Comparison of ENCODE assay signal across 46 mouse cellular contexts in the genomic region with DNA sequence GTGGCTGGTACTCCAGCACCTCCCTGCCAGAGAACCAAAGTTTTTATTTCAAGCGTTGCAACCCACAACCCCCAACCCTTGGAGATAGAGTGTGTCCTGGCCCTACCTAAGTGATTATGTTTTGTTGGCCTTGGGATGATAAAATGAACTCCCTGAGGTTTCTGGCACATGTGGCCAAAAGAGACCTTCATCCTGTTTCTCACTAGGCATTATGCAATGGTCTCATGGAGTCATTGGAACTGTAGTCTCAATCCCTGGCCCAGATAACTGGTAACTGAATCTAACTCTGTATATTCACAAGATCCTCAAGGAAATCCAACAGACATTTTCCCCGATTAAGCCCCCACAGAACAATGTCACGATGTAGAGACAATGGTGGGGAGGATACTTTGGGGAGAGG. TPM values are rescaled to one million over a fixed set of nuclear protein-coding genes. Genes with fewer than 3 reads are reported as not detected.
"Had no signal": no experiment of that assay in that cellular context is flagged by ENCODE, and none has a peak within 500 bp of the region (broad histone marks: within the 10 kb centered on the region; RNA-seq: fewer than 3 reads in every experiment).

No protein-coding gene starts in this region.

- H3K27me3 ChIP-seq: limb, embryonic 12.5 days; limb, embryonic 13.5 days; limb, embryonic 15.5 days; liver, embryonic 12.5 days; liver, embryonic 13.5 days; liver, embryonic 15.5 days; lung, embryonic 15.5 days; megakaryocyte, embryonic 14.5 days; midbrain, embryonic 12.5 days; midbrain, embryonic 13.5 days; midbrain, embryonic 15.5 days; neural tube, embryonic 12.5 days had no signal

- H3K27ac ChIP-seq: limb, embryonic 12.5 days; limb, embryonic 13.5 days; limb, embryonic 15.5 days; liver, embryonic 12.5 days; liver, embryonic 13.5 days; liver, embryonic 14.5 days; liver, embryonic 15.5 days; lung, embryonic 15.5 days; macrophage; midbrain, embryonic 10.5 days; midbrain, embryonic 12.5 days; midbrain, embryonic 13.5 days; midbrain, embryonic 15.5 days; neural tube, embryonic 12.5 days had no signal

- H3K4me3 ChIP-seq: limb, embryonic 12.5 days; limb, embryonic 13.5 days; limb, embryonic 15.5 days; liver, embryonic 12.5 days; liver, embryonic 13.5 days; liver, embryonic 15.5 days; lung, embryonic 15.5 days; megakaryocyte, embryonic 14.5 days; midbrain, embryonic 10.5 days; midbrain, embryonic 12.5 days; midbrain, embryonic 13.5 days; midbrain, embryonic 15.5 days; myocyte; neural tube, embryonic 12.5 days had no signal

- DNase-seq: left cerebral cortex, postnatal 4 days; liver; liver, embryonic 13.5 days; liver, postnatal 0 days; lung, adult 18-20 months; lung, adult 2 months; lung, embryonic 14.5 days; lung, postnatal 10 days; lung, postnatal 14 days; lung, postnatal 36 days; lung, postnatal 4 days; midbrain, embryonic 14.5 days had no signal

- H3K36me3 ChIP-seq: limb, embryonic 12.5 days; limb, embryonic 13.5 days; limb, embryonic 15.5 days; liver, embryonic 12.5 days; liver, embryonic 13.5 days; liver, embryonic 15.5 days; lung, embryonic 15.5 days; midbrain, embryonic 10.5 days; midbrain, embryonic 12.5 days; midbrain, embryonic 13.5 days; midbrain, embryonic 15.5 days; neural tube, embryonic 12.5 days had no signal

- H3K4me1 ChIP-seq: limb, embryonic 12.5 days; limb, embryonic 13.5 days; limb, embryonic 15.5 days; liver, embryonic 12.5 days; liver, embryonic 13.5 days; liver, embryonic 15.5 days; lung, embryonic 15.5 days; megakaryocyte, embryonic 14.5 days; midbrain, embryonic 12.5 days; midbrain, embryonic 13.5 days; midbrain, embryonic 15.5 days; neural tube, embryonic 12.5 days had no signal

- H3K9me3 ChIP-seq: limb, embryonic 12.5 days; limb, embryonic 13.5 days; limb, embryonic 15.5 days; liver, embryonic 12.5 days; liver, embryonic 13.5 days; liver, embryonic 15.5 days; lung, embryonic 15.5 days; midbrain, embryonic 10.5 days; midbrain, embryonic 12.5 days; midbrain, embryonic 15.5 days; neural tube, embryonic 12.5 days had no signal

RNA-seq across cellular contexts. Expression of a gene that starts 2.7 kb away (rescaled TPM):
- total RNA-seq: left cerebral cortex, postnatal 10 days; left cerebral cortex, postnatal 14 days; left cerebral cortex, postnatal 25 days; left cerebral cortex, postnatal 36 days; left cerebral cortex, postnatal 4 days; liver, adult 2 months; megakaryocyte progenitor cell, adult 5-6 weeks; megakaryocyte, adult 5-6 weeks; megakaryocyte-erythroid progenitor cell, adult 5-6 weeks; midbrain, postnatal 0 days; monocyte, adult 5-6 weeks had no signal
- polyA plus RNA-seq: limb, embryonic 11.5 days; limb, embryonic 12.5 days; limb, embryonic 13.5 days; limb, embryonic 15.5 days; liver, adult 2 months; liver, embryonic 11.5 days; liver, embryonic 12.5 days; liver, embryonic 13.5 days; liver, embryonic 15.5 days; liver, embryonic 16.5 days; liver, postnatal 0 days; lung, adult 2 months; lung, embryonic 14.5 days; lung, embryonic 15.5 days; lung, embryonic 16.5 days; lung, postnatal 0 days; macrophage; midbrain, embryonic 10.5 days; midbrain, embryonic 11.5 days; midbrain, embryonic 12.5 days; midbrain, embryonic 13.5 days; midbrain, embryonic 14.5 days; midbrain, embryonic 15.5 days; midbrain, embryonic 16.5 days; midbrain, postnatal 0 days; myocyte; neural tube, embryonic 11.5 days; neural tube, embryonic 12.5 days had no signal

RNA-seq across cellular contexts. Expression of a gene that starts 16.4 kb away (rescaled TPM):
- total RNA-seq: left cerebral cortex, postnatal 10 days; left cerebral cortex, postnatal 14 days; left cerebral cortex, postnatal 25 days; left cerebral cortex, postnatal 36 days; left cerebral cortex, postnatal 4 days; liver, adult 2 months; megakaryocyte progenitor cell, adult 5-6 weeks; megakaryocyte, adult 5-6 weeks; megakaryocyte-erythroid progenitor cell, adult 5-6 weeks; midbrain, postnatal 0 days; monocyte, adult 5-6 weeks had no signal
- polyA plus RNA-seq: limb, embryonic 11.5 days; limb, embryonic 12.5 days; limb, embryonic 13.5 days; limb, embryonic 14.5 days; limb, embryonic 15.5 days; liver, adult 2 months; liver, embryonic 11.5 days; liver, embryonic 12.5 days; liver, embryonic 13.5 days; liver, embryonic 14.5 days; liver, embryonic 15.5 days; liver, embryonic 16.5 days; liver, postnatal 0 days; lung, adult 2 months; lung, embryonic 14.5 days; lung, embryonic 15.5 days; lung, embryonic 16.5 days; lung, postnatal 0 days; macrophage; midbrain, embryonic 10.5 days; midbrain, embryonic 11.5 days; midbrain, embryonic 12.5 days; midbrain, embryonic 13.5 days; midbrain, embryonic 14.5 days; midbrain, embryonic 15.5 days; midbrain, embryonic 16.5 days; midbrain, postnatal 0 days; myocyte; neural tube, embryonic 11.5 days; neural tube, embryonic 12.5 days had no signal

RNA-seq across cellular contexts. Expression of a gene that starts 33.0 kb away (rescaled TPM):
- total RNA-seq: left cerebral cortex, postnatal 10 days; left cerebral cortex, postnatal 14 days; left cerebral cortex, postnatal 25 days; left cerebral cortex, postnatal 36 days; left cerebral cortex, postnatal 4 days; liver, adult 2 months; megakaryocyte progenitor cell, adult 5-6 weeks; megakaryocyte, adult 5-6 weeks; megakaryocyte-erythroid progenitor cell, adult 5-6 weeks; midbrain, postnatal 0 days; monocyte, adult 5-6 weeks had no signal
- polyA plus RNA-seq: limb, embryonic 11.5 days; limb, embryonic 12.5 days; limb, embryonic 13.5 days; limb, embryonic 14.5 days; limb, embryonic 15.5 days; liver, adult 2 months; liver, embryonic 11.5 days; liver, embryonic 12.5 days; liver, embryonic 13.5 days; liver, embryonic 14.5 days; liver, embryonic 15.5 days; liver, embryonic 16.5 days; liver, postnatal 0 days; lung, adult 2 months; lung, embryonic 14.5 days; lung, embryonic 15.5 days; lung, embryonic 16.5 days; lung, postnatal 0 days; macrophage; midbrain, embryonic 10.5 days; midbrain, embryonic 11.5 days; midbrain, embryonic 12.5 days; midbrain, embryonic 13.5 days; midbrain, embryonic 14.5 days; midbrain, embryonic 15.5 days; midbrain, embryonic 16.5 days; midbrain, postnatal 0 days; neural tube, embryonic 11.5 days; neural tube, embryonic 12.5 days had no signal

RNA-seq across cellular contexts. Expression of a gene that starts 47.7 kb away (rescaled TPM):
- total RNA-seq: left cerebral cortex, postnatal 10 days; left cerebral cortex, postnatal 14 days; left cerebral cortex, postnatal 25 days; left cerebral cortex, postnatal 36 days; left cerebral cortex, postnatal 4 days; liver, adult 2 months; megakaryocyte progenitor cell, adult 5-6 weeks; megakaryocyte, adult 5-6 weeks; megakaryocyte-erythroid progenitor cell, adult 5-6 weeks; midbrain, postnatal 0 days; monocyte, adult 5-6 weeks had no signal
- polyA plus RNA-seq: limb, embryonic 11.5 days; limb, embryonic 12.5 days; limb, embryonic 13.5 days; limb, embryonic 14.5 days; limb, embryonic 15.5 days; liver, adult 2 months; liver, embryonic 11.5 days; liver, embryonic 12.5 days; liver, embryonic 13.5 days; liver, embryonic 14.5 days; liver, embryonic 15.5 days; liver, embryonic 16.5 days; liver, postnatal 0 days; lung, adult 2 months; lung, embryonic 14.5 days; lung, embryonic 15.5 days; lung, embryonic 16.5 days; lung, postnatal 0 days; macrophage; midbrain, embryonic 10.5 days; midbrain, embryonic 11.5 days; midbrain, embryonic 12.5 days; midbrain, embryonic 13.5 days; midbrain, embryonic 14.5 days; midbrain, embryonic 15.5 days; midbrain, embryonic 16.5 days; midbrain, postnatal 0 days; myocyte; neural tube, embryonic 11.5 days; neural tube, embryonic 12.5 days had no signal

RNA-seq across cellular contexts. Expression of a gene that starts 58.7 kb away (rescaled TPM):
- total RNA-seq: left cerebral cortex, postnatal 10 days; left cerebral cortex, postnatal 14 days; left cerebral cortex, postnatal 25 days; left cerebral cortex, postnatal 36 days; left cerebral cortex, postnatal 4 days; liver, adult 2 months; megakaryocyte progenitor cell, adult 5-6 weeks; megakaryocyte, adult 5-6 weeks; megakaryocyte-erythroid progenitor cell, adult 5-6 weeks; midbrain, postnatal 0 days; monocyte, adult 5-6 weeks had no signal
- polyA plus RNA-seq: limb, embryonic 11.5 days; limb, embryonic 12.5 days; limb, embryonic 13.5 days; limb, embryonic 14.5 days; limb, embryonic 15.5 days; liver, adult 2 months; liver, embryonic 11.5 days; liver, embryonic 12.5 days; liver, embryonic 13.5 days; liver, embryonic 14.5 days; liver, embryonic 15.5 days; liver, embryonic 16.5 days; liver, postnatal 0 days; lung, adult 2 months; lung, embryonic 14.5 days; lung, embryonic 15.5 days; lung, embryonic 16.5 days; lung, postnatal 0 days; macrophage; midbrain, embryonic 10.5 days; midbrain, embryonic 11.5 days; midbrain, embryonic 12.5 days; midbrain, embryonic 13.5 days; midbrain, embryonic 14.5 days; midbrain, embryonic 15.5 days; midbrain, embryonic 16.5 days; midbrain, postnatal 0 days; myocyte; neural tube, embryonic 11.5 days; neural tube, embryonic 12.5 days had no signal
